Mouse (Mus musculus) lung, adult 2 months (tissue): ENCODE results near the gene Appl2.

Experiments
- CTCF ChIP-seq: fragments of 200-500 bp; IDR thresholded peaks from 2 replicates; pipeline ENCODE4 v1.5.1; 2011; ENCODE audit warnings: mild to moderate bottlenecking, low read length, control low read depth; ENCODE audit not compliant: insufficient read depth
- POLR2A ChIP-seq: fragments of 200-500 bp; IDR thresholded peaks from 2 replicates; pipeline ENCODE4 v1.6.1; 2011; ENCODE audit warnings: low read depth, mild to moderate bottlenecking, control low read depth, low read length, borderline replicate concordance; ENCODE audit errors: extremely low read depth

DNA sequence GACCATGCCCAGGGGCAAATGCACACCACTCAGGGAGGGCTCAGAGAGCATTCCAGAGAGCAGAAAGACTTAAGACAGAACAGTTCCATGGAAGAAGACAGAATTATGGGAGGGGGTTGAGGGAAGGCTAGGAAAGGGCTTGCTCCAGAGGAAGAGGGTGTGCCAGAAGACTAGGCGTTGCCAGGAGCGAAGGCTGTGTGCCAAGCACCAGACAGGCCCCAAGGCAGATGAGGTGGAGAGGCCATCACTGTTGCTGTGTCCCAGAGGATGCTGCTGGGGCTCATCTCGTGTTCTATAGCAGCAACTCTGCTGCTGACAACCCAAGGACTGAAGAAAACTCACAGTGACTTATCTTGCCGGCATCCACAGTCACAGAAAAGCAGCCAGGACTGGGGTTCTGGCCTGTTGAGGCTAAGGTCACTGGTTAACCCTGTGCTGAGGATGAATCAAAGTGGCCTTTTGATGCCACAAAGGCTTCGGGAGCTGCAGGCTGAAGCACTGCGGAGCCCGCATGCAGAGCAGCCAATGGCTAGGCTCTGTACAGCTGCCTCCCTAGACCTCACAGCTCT lies 15.6 kb downstream of the Appl2 start:
- TF ChIP-seq POLR2A, result no peak
- no peak for TF ChIP-seq CTCF
